Mouse (Mus musculus): ENCODE measurements around the gene Fcrlb.

GRCm38 (mm10) chr1:170915657-170916056, 2.9 kb upstream of the Fcrlb start:
- TF ChIP-seq CTCF (IDR thresholded peaks at IDR 0.05; ENCODE audit: borderline replicate concordance, insufficient read depth, low read length) = no peak
- TF ChIP-seq POLR2A (IDR thresholded peaks at IDR 0.05; ENCODE audit: low read depth, low read length) = no peak

All from embryonic fibroblast, embryonic 13.5 days (primary cell).